Mouse (Mus musculus): ENCODE data around the gene Wnt3. TPM values are rescaled to one million over a fixed set of nuclear protein-coding genes. Genes with fewer than 3 reads are reported as not detected.

Gene Wnt3
- polyA plus RNA-seq, 1 experiment from 2014 or later: 8.0 TPM

DNA sequence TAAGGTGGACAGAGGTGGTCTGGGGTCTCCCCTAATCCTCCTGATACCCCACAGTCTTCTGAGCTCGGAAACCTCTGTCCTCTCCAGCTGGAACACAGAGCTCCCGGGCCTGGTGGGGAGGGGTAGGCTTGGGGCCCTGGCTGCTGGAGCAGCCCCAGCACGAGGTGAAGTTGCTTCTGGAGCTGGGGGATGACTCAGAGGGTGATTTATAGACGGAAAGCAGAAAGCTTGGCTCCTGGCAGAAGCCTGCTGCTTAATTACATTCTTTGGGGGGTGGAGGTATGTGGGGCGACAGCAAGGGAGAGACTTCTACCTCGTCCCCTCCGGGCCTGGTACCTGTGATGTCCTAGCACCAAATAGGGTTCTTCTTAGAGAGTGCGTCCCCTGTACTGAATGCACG, 6.2 kb downstream of the Wnt3 start:
- H3K9ac ChIP-seq (replicated peaks): no peak overlapping the region
- H3K36me3 ChIP-seq: no peaks in the 10 kb centered on the region
- peaks cover 40% of the 10 kb centered on the region for H3K27me3 ChIP-seq
- H3K27ac ChIP-seq: no peak overlapping the region
- H3K4me1 ChIP-seq (replicated peaks): peaks cover 9% of the 10 kb centered on the region
- no peak overlapping the region for H3K4me3 ChIP-seq (replicated peaks)
- no peak for ATAC-seq (ENCODE audit: insufficient number of reproducible peaks, insufficient read depth, low FRiP score, low TSS enrichment, low read depth)
- H3K4me2 ChIP-seq: no peak overlapping the region
- H3K9me3 ChIP-seq: no peaks in the 10 kb centered on the region
- 31% methylated on average over 9 of the region's 9 CpGs for WGBS

DNA sequence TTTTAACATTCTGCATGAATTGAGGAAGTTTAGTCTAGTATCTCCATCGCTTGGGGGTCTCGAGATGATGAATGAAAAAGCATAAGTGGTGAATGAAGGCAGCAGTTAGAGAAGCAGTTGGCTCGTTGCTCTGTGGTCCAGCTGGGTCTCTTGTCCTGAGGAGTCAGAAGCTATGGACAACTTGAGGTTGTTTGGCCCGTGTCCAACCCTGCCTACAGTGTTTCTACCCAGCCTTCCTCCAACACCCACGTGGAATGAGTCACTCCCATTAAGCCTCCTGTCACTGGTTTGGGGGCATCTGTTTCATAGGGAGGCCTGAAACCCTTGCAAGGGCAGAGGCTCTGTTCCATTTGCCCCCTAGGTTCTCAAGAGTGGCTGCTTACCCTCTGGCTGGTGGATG, 16.0 kb downstream of the Wnt3 start:
- Histone ChIP-seq H3K27me3 (peaks cover 66% of the 10 kb centered on the region), H3K4me2 (no peak overlapping the region), H3K36me3 (no peaks in the 10 kb centered on the region), H3K9ac (replicated peaks) (no peak overlapping the region), H3K9me3 (no peaks in the 10 kb centered on the region), H3K4me3 (replicated peaks) (no peak overlapping the region), H3K4me1 (replicated peaks) (no peaks in the 10 kb centered on the region), H3K27ac (no peak overlapping the region)
- ATAC-seq (ENCODE audit: insufficient number of reproducible peaks, insufficient read depth, low FRiP score, low TSS enrichment, low read depth): no peak
- 77% methylated on average over 5 of the region's 5 CpGs for WGBS

DNA sequence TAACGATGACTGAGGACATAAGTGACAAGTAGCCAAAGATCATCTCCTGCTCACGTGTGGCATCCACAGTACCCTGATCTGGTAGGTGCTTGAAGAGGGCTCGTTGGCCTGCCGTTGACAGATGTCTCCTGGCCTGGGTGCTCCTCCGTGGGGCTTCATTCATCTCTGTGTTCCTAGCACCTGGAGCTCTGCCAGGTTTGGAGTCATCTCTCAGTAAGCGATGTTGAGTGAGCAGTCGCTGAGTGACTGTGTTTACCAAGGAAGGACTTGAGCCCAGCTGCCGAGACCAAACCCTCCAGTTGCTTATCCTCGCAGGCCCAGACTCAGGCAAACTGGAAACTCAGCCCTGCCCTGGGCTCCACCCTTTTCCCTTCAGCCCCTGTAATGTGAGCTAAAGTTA, 27.2 kb downstream of the Wnt3 start:
- no peaks in the 10 kb centered on the region for H3K4me1 ChIP-seq (replicated peaks)
- ATAC-seq (ENCODE audit: insufficient number of reproducible peaks, insufficient read depth, low FRiP score, low TSS enrichment, low read depth): no peak
- no peaks in the 10 kb centered on the region for H3K36me3 ChIP-seq
- no peak overlapping the region for H3K4me3 ChIP-seq (replicated peaks)
- H3K9me3 ChIP-seq: peaks cover 9% of the 10 kb centered on the region; the same call in 1 of the 2 replicates
- no peak overlapping the region for H3K27ac ChIP-seq
- WGBS: 80% methylated on average over 9 of the region's 9 CpGs
- no peak overlapping the region for H3K4me2 ChIP-seq
- H3K27me3 ChIP-seq: peaks cover 62% of the 10 kb centered on the region
- no peak overlapping the region for H3K9ac ChIP-seq (replicated peaks)

DNA sequence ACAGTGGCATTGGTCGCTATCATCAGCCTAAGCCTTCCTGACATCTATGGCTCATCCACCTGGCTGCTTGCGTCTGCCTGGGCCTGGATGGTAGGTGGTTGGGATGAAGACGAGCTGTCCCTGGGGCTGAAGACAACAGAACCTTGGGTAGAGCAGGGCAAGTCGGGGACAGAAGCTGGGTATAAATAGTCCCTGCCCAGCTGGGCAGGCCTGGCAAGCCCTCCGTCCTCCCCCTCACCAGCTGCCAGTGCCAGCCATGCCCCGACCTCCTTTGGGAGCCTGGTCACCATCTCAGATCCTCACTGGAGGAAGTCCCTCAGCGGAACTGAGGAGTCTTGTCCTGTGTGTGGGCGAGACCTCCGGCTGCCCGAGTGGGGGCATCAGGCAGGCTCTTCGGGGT, 30.2 kb downstream of the Wnt3 start:
- 86% methylated on average over 11 of the region's 11 CpGs for WGBS
- H3K4me3 ChIP-seq (replicated peaks): no peak overlapping the region
- no peak for ATAC-seq (ENCODE audit: insufficient number of reproducible peaks, insufficient read depth, low FRiP score, low TSS enrichment, low read depth)
- H3K4me2 ChIP-seq: no peak overlapping the region
- H3K4me1 ChIP-seq (replicated peaks): peaks cover 7% of the 10 kb centered on the region
- H3K36me3 ChIP-seq: no peaks in the 10 kb centered on the region
- H3K27me3 ChIP-seq: peaks cover 66% of the 10 kb centered on the region
- no peak overlapping the region for H3K27ac ChIP-seq
- H3K9ac ChIP-seq (replicated peaks): no peak overlapping the region
- peaks cover 9% of the 10 kb centered on the region; the same call in 1 of the 2 replicates for H3K9me3 ChIP-seq

DNA sequence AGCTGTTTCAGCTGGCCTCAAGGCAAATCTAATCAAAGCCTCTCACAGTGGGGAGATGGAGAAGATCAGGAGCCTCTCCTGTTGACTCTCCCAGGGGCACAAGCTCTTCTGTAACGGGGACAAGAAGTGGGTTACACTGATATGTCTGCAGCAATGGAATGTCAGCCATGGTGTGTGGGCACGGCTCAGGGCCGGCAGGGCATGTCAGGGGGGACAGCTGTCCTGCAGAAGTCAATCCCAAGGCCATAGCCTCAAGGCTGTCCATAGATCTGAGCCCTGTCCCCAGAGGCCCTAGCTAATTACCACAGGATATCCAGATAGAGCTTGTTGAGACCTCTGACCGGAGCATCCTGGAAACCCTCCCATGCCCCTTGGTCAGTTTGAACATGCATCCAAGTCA, 30.9 kb downstream of the Wnt3 start:
- Histone ChIP-seq H3K27me3 (peaks cover 67% of the 10 kb centered on the region), H3K4me2 (no peak overlapping the region), H3K9me3 (peaks cover 9% of the 10 kb centered on the region; the same call in 1 of the 2 replicates), H3K27ac (no peak overlapping the region), H3K4me1 (replicated peaks) (peaks cover 14% of the 10 kb centered on the region), H3K4me3 (replicated peaks) (no peak overlapping the region), H3K9ac (replicated peaks) (no peak overlapping the region), H3K36me3 (no peaks in the 10 kb centered on the region)
- WGBS: 83% methylated on average over 4 of the region's 4 CpGs
- no peak for ATAC-seq (ENCODE audit: insufficient number of reproducible peaks, insufficient read depth, low FRiP score, low TSS enrichment, low read depth)

DNA sequence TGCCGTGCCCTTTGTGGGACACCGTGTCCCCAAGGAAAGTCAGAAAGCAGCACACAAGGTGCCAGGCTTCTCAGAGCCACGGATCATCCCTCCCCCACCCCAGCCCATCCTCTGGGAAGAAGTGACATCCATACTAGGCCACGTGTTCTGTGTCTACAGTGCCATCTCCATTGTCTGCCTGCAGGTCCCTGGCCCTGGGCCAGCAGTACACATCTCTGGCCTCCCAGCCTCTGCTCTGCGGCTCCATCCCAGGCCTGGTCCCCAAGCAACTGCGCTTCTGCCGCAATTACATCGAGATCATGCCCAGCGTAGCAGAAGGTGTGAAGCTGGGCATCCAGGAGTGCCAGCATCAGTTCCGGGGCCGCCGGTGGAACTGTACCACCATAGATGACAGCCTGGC, 34.0 kb downstream of the Wnt3 start:
- Histone ChIP-seq H3K4me1 (replicated peaks) (peaks cover 20% of the 10 kb centered on the region), H3K36me3 (no peaks in the 10 kb centered on the region), H3K27me3 (peaks cover 84% of the 10 kb centered on the region), H3K9ac (replicated peaks) (no peak overlapping the region), H3K4me3 (replicated peaks) (no peak overlapping the region), H3K9me3 (peaks cover 9% of the 10 kb centered on the region; the same call in 1 of the 2 replicates), H3K4me2 (no peak overlapping the region), H3K27ac (no peak overlapping the region)
- no peak for ATAC-seq (ENCODE audit: insufficient number of reproducible peaks, insufficient read depth, low FRiP score, low TSS enrichment, low read depth)
- WGBS: 39% methylated on average over 12 of the region's 12 CpGs

DNA sequence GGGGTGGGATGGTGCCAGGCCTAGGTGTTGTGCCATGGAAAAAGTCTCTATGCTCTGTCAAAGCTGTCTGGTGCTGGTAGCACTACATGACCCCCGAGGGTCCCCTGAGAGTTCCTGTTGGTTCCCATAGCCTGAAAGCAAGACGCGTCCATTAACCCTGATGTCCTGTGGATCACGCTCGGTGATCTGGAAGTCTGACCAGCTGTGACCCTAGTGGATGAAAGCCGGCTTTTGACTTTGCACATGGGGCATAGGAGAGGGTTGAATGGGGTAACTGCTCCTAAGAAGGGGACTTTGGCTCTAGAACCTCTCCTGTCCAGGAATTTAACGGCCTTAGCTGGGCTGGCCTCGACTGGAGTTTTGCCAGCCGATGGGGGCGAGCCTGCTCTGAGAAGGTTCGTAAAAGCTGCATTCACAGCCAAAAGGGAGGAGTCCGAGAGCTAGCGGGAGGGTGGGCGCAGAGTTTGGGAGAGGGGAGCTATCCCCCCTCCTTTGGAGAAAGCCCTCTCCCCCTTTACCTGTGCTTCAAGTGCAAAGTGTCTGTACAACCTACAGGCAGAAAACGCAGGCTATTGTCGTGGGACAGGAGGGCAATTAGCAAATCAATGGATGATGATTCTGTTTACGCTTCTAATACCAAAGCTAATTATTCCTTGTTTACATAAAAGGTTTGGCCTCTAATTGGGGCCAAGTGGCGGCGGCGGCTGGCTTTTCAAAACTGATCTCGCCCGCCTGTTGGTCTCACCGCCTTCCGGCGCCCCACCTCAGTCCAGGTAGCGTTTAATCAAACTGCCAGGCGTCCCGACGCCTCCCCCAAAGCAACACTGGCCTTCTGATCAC, 35.0 kb downstream of the Wnt3 start:
- ATAC-seq (ENCODE audit: insufficient number of reproducible peaks, insufficient read depth, low FRiP score, low TSS enrichment, low read depth): no peak
- Histone ChIP-seq H3K27me3 (peaks cover 94% of the 10 kb centered on the region), H3K4me3 (replicated peaks) (peak overlapping the region; percentile 63), H3K9me3 (peaks cover 9% of the 10 kb centered on the region; the same call in 1 of the 2 replicates), H3K9ac (replicated peaks) (0 out of 2 replicates have a peak overlapping the region, but pooled peaks have one; percentile 60), H3K36me3 (no peaks in the 10 kb centered on the region), H3K4me2 (peak overlapping the region; percentile 100), H3K27ac (no peak overlapping the region), H3K4me1 (replicated peaks) (peaks cover 20% of the 10 kb centered on the region)
- WGBS: 5% methylated on average over 29 of the region's 29 CpGs

DNA sequence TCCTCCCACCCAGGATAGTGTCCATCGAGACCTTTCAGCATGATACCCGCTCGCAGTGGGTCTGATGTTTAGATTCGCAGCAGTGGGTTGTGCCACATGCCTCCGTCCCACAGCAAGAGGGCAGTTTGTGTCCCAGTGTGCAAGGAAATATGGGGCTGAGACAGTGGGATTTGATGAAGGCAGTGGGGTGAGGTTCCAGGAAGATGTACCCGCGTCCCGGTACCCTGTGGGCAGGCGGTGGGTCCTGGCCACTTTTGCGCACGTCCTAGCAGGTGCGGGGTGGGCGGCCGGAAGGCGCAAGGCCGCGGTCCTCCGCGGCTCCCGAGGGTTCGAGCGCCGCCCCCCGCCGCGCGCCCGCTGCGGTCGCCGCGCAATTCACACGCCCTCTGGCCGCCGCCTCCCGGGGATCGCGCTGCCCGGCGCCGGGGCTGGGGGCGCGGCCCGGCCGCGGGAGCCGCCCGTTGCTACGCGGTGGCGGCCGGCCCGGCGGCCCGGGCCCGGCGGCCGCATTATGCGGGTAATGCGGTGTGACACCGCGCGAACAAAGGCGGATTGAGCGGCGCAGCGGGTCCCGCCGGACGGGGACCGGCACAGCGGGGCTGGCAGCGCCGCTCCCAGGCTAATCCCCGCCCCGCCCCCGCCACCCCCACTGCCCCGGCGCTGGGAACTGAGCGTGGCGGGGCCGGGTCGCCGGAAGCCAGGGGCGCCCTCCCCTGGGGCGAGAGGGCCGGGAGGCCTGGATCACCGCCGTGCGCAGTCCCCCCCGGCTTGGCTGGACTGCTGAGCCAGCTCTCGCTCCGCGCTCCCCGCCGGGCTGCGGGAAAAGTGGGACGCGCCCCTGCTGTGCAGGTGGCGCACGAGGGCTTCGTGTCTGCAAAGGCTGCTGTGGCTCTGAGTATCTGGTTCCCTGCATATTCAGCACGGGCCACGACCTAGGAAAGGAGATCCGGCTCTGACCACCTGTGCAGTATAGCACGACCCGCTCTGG, 36.0 kb downstream of the Wnt3 start:
- no peak for ATAC-seq (ENCODE audit: insufficient number of reproducible peaks, insufficient read depth, low FRiP score, low TSS enrichment, low read depth)
- peak overlapping the region; percentile 63 for H3K4me3 ChIP-seq (replicated peaks)
- under 1% methylated on average over 103 of the region's 107 CpGs for WGBS
- no peaks in the 10 kb centered on the region for H3K36me3 ChIP-seq
- H3K27me3 ChIP-seq: peaks cover 99% of the 10 kb centered on the region
- H3K4me2 ChIP-seq: peak overlapping the region; percentile 100
- H3K27ac ChIP-seq: no peak overlapping the region
- peaks cover 9% of the 10 kb centered on the region; the same call in 1 of the 2 replicates for H3K9me3 ChIP-seq
- peak overlapping the region; percentile 60 for H3K9ac ChIP-seq (replicated peaks)
- peaks cover 20% of the 10 kb centered on the region for H3K4me1 ChIP-seq (replicated peaks)

DNA sequence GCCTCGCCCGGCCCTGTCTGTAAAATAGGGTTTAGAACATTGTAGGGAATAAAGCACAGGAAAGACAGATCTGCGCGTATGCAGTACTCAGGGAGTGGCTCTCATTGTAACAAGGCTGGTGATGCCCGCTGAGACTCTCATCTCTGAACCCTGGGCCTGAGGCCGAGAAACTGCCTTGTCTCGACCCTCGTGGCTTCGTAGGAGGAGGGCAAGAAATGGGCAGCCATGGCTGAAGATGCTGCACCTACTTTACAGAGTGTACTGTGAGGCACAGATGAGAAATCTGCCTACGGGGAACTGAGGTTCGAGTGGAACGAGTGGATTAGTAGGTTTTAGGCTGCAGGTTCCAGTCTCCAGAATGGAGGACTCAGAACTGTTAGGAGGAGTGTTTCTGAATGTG, 36.7 kb downstream of the Wnt3 start:
- ATAC-seq (ENCODE audit: insufficient number of reproducible peaks, insufficient read depth, low FRiP score, low TSS enrichment, low read depth): no peak
- Histone ChIP-seq H3K4me1 (replicated peaks) (peaks cover 22% of the 10 kb centered on the region), H3K9me3 (peaks cover 4% of the 10 kb centered on the region; the same call in 1 of the 2 replicates), H3K27ac (no peak overlapping the region), H3K4me2 (peak overlapping the region; percentile 100), H3K27me3 (peaks cover 99% of the 10 kb centered on the region), H3K36me3 (no peaks in the 10 kb centered on the region), H3K4me3 (replicated peaks) (peak overlapping the region; percentile 63), H3K9ac (replicated peaks) (peak overlapping the region; percentile 60)
- WGBS: 17% methylated on average over 12 of the region's 12 CpGs

DNA sequence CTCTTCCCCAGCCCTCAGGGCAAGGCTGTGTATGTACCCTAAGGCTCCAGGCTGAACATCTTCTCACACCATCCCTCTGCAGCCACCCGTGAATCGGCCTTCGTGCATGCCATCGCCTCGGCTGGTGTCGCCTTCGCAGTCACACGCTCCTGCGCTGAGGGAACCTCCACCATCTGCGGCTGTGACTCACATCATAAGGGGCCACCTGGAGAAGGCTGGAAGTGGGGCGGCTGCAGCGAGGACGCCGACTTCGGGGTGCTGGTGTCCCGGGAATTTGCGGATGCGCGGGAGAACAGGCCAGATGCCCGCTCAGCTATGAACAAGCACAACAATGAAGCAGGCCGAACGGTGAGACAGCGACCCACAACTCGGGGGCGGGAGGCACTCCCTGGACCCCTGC, 37.3 kb downstream of the Wnt3 start:
- peaks cover 96% of the 10 kb centered on the region for H3K27me3 ChIP-seq
- H3K4me2 ChIP-seq: no peak overlapping the region
- H3K9ac ChIP-seq (replicated peaks): no peak overlapping the region
- H3K4me3 ChIP-seq (replicated peaks): no peak overlapping the region
- H3K4me1 ChIP-seq (replicated peaks): peaks cover 29% of the 10 kb centered on the region
- no peaks in the 10 kb centered on the region for H3K9me3 ChIP-seq
- H3K27ac ChIP-seq: no peak overlapping the region
- H3K36me3 ChIP-seq: no peaks in the 10 kb centered on the region
- no peak for ATAC-seq (ENCODE audit: insufficient number of reproducible peaks, insufficient read depth, low FRiP score, low TSS enrichment, low read depth)
- 62% methylated on average over 25 of the region's 25 CpGs for WGBS

DNA sequence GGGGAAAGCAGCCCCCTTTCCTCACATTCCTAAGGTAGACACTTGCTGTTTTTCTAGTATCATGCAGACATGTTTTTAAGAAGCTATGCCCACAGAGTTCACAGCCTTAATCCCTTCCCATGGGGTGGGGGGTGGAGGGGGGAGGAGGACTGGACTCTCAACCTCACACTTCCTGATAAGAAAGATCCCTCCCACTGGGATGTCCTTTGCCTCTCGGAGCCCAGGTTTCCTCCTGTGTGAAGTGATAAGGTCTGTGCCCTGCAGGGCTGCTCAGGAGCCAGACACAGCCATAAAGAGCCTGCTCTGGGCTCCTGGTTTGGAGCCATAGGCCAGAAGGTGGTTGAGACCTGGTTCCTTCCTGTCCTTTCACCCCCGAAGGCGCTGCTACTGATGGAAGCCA, 40.9 kb downstream of the Wnt3 start:
- no peak overlapping the region for H3K4me3 ChIP-seq (replicated peaks)
- 21% methylated on average over 3 of the region's 3 CpGs for WGBS
- H3K4me1 ChIP-seq (replicated peaks): peaks cover 17% of the 10 kb centered on the region
- no peak for ATAC-seq (ENCODE audit: insufficient number of reproducible peaks, insufficient read depth, low FRiP score, low TSS enrichment, low read depth)
- no peaks in the 10 kb centered on the region for H3K36me3 ChIP-seq
- H3K27ac ChIP-seq: no peak overlapping the region
- H3K4me2 ChIP-seq: no peak overlapping the region
- no peaks in the 10 kb centered on the region for H3K9me3 ChIP-seq
- no peak overlapping the region for H3K9ac ChIP-seq (replicated peaks)
- H3K27me3 ChIP-seq: peaks cover 60% of the 10 kb centered on the region

Data from limb, embryonic 12.5 days (tissue).